Mouse (Mus musculus) small intestine, adult 2 months (tissue): Measurements from ENCODE around the gene Lrrc3b. TPM values are rescaled to one million over a fixed set of nuclear protein-coding genes. Genes with fewer than 3 reads are reported as not detected.

Source experiments
- H3K27ac ChIP-seq: fragments of 200-500 bp; 2 replicates; pipeline ENCODE4 v1.5.1; 2012; ENCODE audit warnings: low read depth, low read length, control low read depth, inconsistent platforms; ENCODE audit not compliant: insufficient read depth
- H3K27me3 ChIP-seq: fragments of 200-500 bp; 2 replicates; pipeline ENCODE4 v1.6.1; 2012; ENCODE audit warnings: mild to moderate bottlenecking, moderate library complexity, low read length, inconsistent platforms; ENCODE audit not compliant: control insufficient read depth, insufficient read depth
- H3K36me3 ChIP-seq: fragments of 200-500 bp; 2 replicates; pipeline ENCODE4 v1.6.1; 2012; ENCODE audit warnings: mild to moderate bottlenecking, low read length, control low read depth, inconsistent platforms; ENCODE audit not compliant: control insufficient read depth, insufficient read depth
- H3K4me1 ChIP-seq: fragments of 200-500 bp; 2 replicates; pipeline ENCODE4 v1.6.1; 2012; ENCODE audit warnings: low read length, inconsistent platforms, mixed read lengths; ENCODE audit not compliant: control insufficient read depth, insufficient read depth, insufficient read length
- H3K4me3 ChIP-seq: fragments of 200-500 bp; 2 replicates; pipeline ENCODE4 v1.5.1; 2012; ENCODE audit warnings: low read depth, mild to moderate bottlenecking, control low read depth, inconsistent platforms, low read length, moderate library complexity
- CTCF ChIP-seq: fragments of 200-500 bp; IDR thresholded peaks from 2 replicates; pipeline ENCODE4 v1.5.1; 2012; ENCODE audit warnings: low read depth, mild to moderate bottlenecking, control low read depth, inconsistent platforms, low read length, moderate library complexity, mixed read lengths; ENCODE audit not compliant: insufficient replicate concordance, insufficient read length; ENCODE audit errors: extremely low read depth
- POLR2A ChIP-seq: fragments of 200-500 bp; IDR thresholded peaks from 2 replicates; pipeline ENCODE4 v1.6.1; 2012; ENCODE audit warnings: low read depth, mild to moderate bottlenecking, control low read depth, inconsistent platforms, low read length, moderate library complexity
- WGBS: fragments of 180-500 bp; shearing (Covaris S2); methylation state at CpG from one replicate; pipeline ENCODE4 v1.1.7; 2018; 5-methylcytosine and 5-hydroxymethylcytosine counted together
- polyA plus RNA-seq: library from polyadenylated mRNA; depleted of rRNA; stranded (reverse); fragments of >200 nt; gene quantifications from 2 replicates; pipeline ENCODE4 v1.2.3, GENCODE M21; 2012

Lrrc3b gene
- polyA plus RNA-seq, 1 experiment: 1.2 TPM

GRCm38 (mm10) chr14:15333130-15333529, 105.7 kb downstream of the Lrrc3b start:
- no peak overlapping the region for H3K27ac ChIP-seq

GRCm38 (mm10) chr14:15331370-15331769, 107.4 kb downstream of the Lrrc3b start:
- no peak overlapping the region for H3K27ac ChIP-seq
- H3K4me1 ChIP-seq: no peaks in the 10 kb centered on the region
- H3K27me3 ChIP-seq: no peaks in the 10 kb centered on the region
- H3K4me3 ChIP-seq: no peak overlapping the region
- WGBS: 41% methylated on average over 1 of the region's 1 CpGs
- no peaks in the 10 kb centered on the region for H3K36me3 ChIP-seq
- TF ChIP-seq POLR2A: no peak

More at GRCm38 (mm10) chr14:15333130-15333529, 105.7 kb downstream of the Lrrc3b start:
- Histone ChIP-seq H3K27me3 (no peaks in the 10 kb centered on the region), H3K36me3 (no peaks in the 10 kb centered on the region), H3K4me1 (no peaks in the 10 kb centered on the region), H3K4me3 (no peak overlapping the region)
- WGBS: 62% methylated on average over 2 of the region's 2 CpGs
- no peak for TF ChIP-seq CTCF
- no peak for TF ChIP-seq POLR2A

GRCm38 (mm10) chr14:15330155-15330554, 108.6 kb downstream of the Lrrc3b start:
- WGBS: 61% methylated on average over 1 of the region's 1 CpGs
- Histone ChIP-seq H3K36me3 (no peaks in the 10 kb centered on the region), H3K27me3 (no peaks in the 10 kb centered on the region), H3K4me3 (no peak overlapping the region), H3K27ac (no peak overlapping the region), H3K4me1 (no peaks in the 10 kb centered on the region)
- TF ChIP-seq CTCF (no peak), POLR2A (no peak)

GRCm38 (mm10) chr14:15325872-15326271, 112.9 kb downstream of the Lrrc3b start:
- WGBS: 77% methylated on average over 1 of the region's 1 CpGs
- no peak overlapping the region for H3K4me3 ChIP-seq
- H3K4me1 ChIP-seq: no peaks in the 10 kb centered on the region
- no peak for TF ChIP-seq CTCF
- TF ChIP-seq POLR2A: no peak
- no peak overlapping the region for H3K27ac ChIP-seq
- H3K27me3 ChIP-seq: no peaks in the 10 kb centered on the region
- H3K36me3 ChIP-seq: no peaks in the 10 kb centered on the region

GRCm38 (mm10) chr14:15322441-15323123, 116.2 kb downstream of the Lrrc3b start:
- no peak overlapping the region for H3K4me3 ChIP-seq
- no peak overlapping the region for H3K27ac ChIP-seq
- no peaks in the 10 kb centered on the region for H3K36me3 ChIP-seq
- no peaks in the 10 kb centered on the region for H3K27me3 ChIP-seq
- H3K4me1 ChIP-seq: no peaks in the 10 kb centered on the region
- 88% methylated on average over 9 of the region's 9 CpGs for WGBS
- TF ChIP-seq POLR2A (no peak), CTCF (no peak)

- TF ChIP-seq CTCF (no peak), POLR2A (no peak)
- Histone ChIP-seq H3K27ac (no peak overlapping the region), H3K27me3 (no peaks in the 10 kb centered on the region), H3K4me3 (no peak overlapping the region), H3K36me3 (no peaks in the 10 kb centered on the region), H3K4me1 (no peaks in the 10 kb centered on the region)
Observed at GRCm38 (mm10) chr14:15319399-15319915, 119.3 kb downstream of the Lrrc3b start.

GRCm38 (mm10) chr14:15308576-15308975, 130.2 kb downstream of the Lrrc3b start:
- no peak overlapping the region for H3K27ac ChIP-seq
- H3K4me1 ChIP-seq: no peaks in the 10 kb centered on the region
- no peak overlapping the region for H3K4me3 ChIP-seq
- TF ChIP-seq POLR2A: no peak
- TF ChIP-seq CTCF: no peak
- 78% methylated on average over 2 of the region's 2 CpGs for WGBS
- H3K27me3 ChIP-seq: no peaks in the 10 kb centered on the region
- H3K36me3 ChIP-seq: no peaks in the 10 kb centered on the region
